Mouse (Mus musculus) thymus, adult 2 months (tissue): Measurements from ENCODE around the gene BC048403.

ENCODE experiments used
- CTCF ChIP-seq: fragments of 200-500 bp; IDR thresholded peaks from 2 replicates; pipeline ENCODE4 v1.5.1; 2012; ENCODE audit warnings: mild to moderate bottlenecking, control low read depth, low read length, moderate library complexity, borderline replicate concordance; ENCODE audit not compliant: control insufficient read depth, poor library complexity, insufficient read depth; ENCODE audit errors: extremely low read depth
- POLR2A ChIP-seq: fragments of 200-500 bp; IDR thresholded peaks from 2 replicates; pipeline ENCODE4 v1.6.1; 2012; ENCODE audit warnings: mild to moderate bottlenecking, low read length, control low read depth, moderate library complexity; ENCODE audit not compliant: control insufficient read depth, poor library complexity, insufficient read depth; ENCODE audit errors: extremely low read depth

- no peak for TF ChIP-seq CTCF
- TF ChIP-seq POLR2A: no peak
Observed at GRCm38 (mm10) chr10:121763191-121763590, 23.5 kb downstream of the BC048403 start.
